Comparison of ENCODE assay signal across 9 mouse cellular contexts in genomic region chr19:4214771-4215450, GRCm38 (mm10). TPM values are rescaled to one million over a fixed set of nuclear protein-coding genes. Genes with fewer than 3 reads are reported as not detected.
A peak's percentile ranks its signal among the peaks of the same experiment; 100 is the strongest.
DNase-seq lines count a peak whose midpoint lies in the region; ATAC-seq and TF ChIP-seq lines count a peak whose summit lies in the region.
"Had no signal": no experiment of that assay in that cellular context is flagged by ENCODE, and none has a peak within 500 bp of the region (broad histone marks: within the 10 kb centered on the region; RNA-seq: fewer than 3 reads in every experiment).

No protein-coding gene starts in this region.

- ATAC-seq in liver, embryonic 11.5 days (replicated peaks; ENCODE audit: low FRiP score): peak; percentile 22; the same call in 1 of the 2 replicates
- ATAC-seq in neural tube, embryonic 14.5 days (ENCODE audit: low read depth): peak; percentile 50; the same call in 1 of the 2 replicates

- peaks cover 92% of the 10 kb centered on the region for H3K27me3 ChIP-seq in hindbrain, embryonic 10.5 days (ENCODE audit: insufficient read depth, poor library complexity, severe bottlenecking)
- peaks cover 82% of the 10 kb centered on the region for H3K27me3 ChIP-seq in liver, embryonic 11.5 days (replicated peaks; ENCODE audit: control insufficient read depth, insufficient read depth, low read length)
- peaks cover 18% of the 10 kb centered on the region; the same call in 1 of the 2 replicates for H3K27me3 ChIP-seq in neural tube, embryonic 14.5 days (ENCODE audit: control insufficient read depth, insufficient read depth, low read length)

- H3K9ac ChIP-seq in liver, embryonic 11.5 days (ENCODE audit: low read depth, low read length): peak overlapping the region; percentile 73
- peak overlapping the region; percentile 56 for H3K9ac ChIP-seq in neural tube, embryonic 14.5 days (replicated peaks; ENCODE audit: low read depth, low read length)

- H3K4me3 ChIP-seq in layer of hippocampus, adult 2 months: peak overlapping the region; percentile 55
- peak overlapping the region; percentile 70 for H3K4me3 ChIP-seq in hindbrain, embryonic 10.5 days
- H3K4me3 ChIP-seq in liver, embryonic 11.5 days (ENCODE audit: low read depth, low read length): peak overlapping the region; percentile 67
- peak overlapping the region; percentile 44 for H3K4me3 ChIP-seq in neural tube, embryonic 14.5 days (ENCODE audit: low read depth, low read length)

- H3K9me3 ChIP-seq in hindbrain, embryonic 10.5 days: no peaks in the 10 kb centered on the region
- H3K9me3 ChIP-seq in liver, embryonic 11.5 days (ENCODE audit: control insufficient read depth, low read length): no peaks in the 10 kb centered on the region
- no peaks in the 10 kb centered on the region for H3K9me3 ChIP-seq in neural tube, embryonic 14.5 days (ENCODE audit: control insufficient read depth, low read length)

- no peak for TF ChIP-seq CTCF in layer of hippocampus, adult 2 months (conservative IDR thresholded peaks at IDR 0.05)

- no peak for DNase-seq in layer of hippocampus, adult 2 months (ENCODE audit: low spot score in 2 of 2)
- DNase-seq in layer of hippocampus, adult 9-10 months (ENCODE audit: low spot score): no peak
- peak; percentile 63 for DNase-seq in embryo, embryonic 10 days (ENCODE audit: low spot score)
- peak; percentile 64 for DNase-seq in hindbrain, embryonic 10.5 days (ENCODE audit: low spot score)
- no peak for DNase-seq in liver, embryonic 11.5 days (ENCODE audit: low spot score)
- DNase-seq in layer of hippocampus, adult 8-10 months (ENCODE audit: low spot score in 2 of 2): no peak
- DNase-seq in layer of hippocampus, postnatal 10 days (ENCODE audit: low spot score in 2 of 2): no peak

- peaks cover 62% of the 10 kb centered on the region for H3K4me1 ChIP-seq in hindbrain, embryonic 10.5 days (replicated peaks)
- peaks cover 35% of the 10 kb centered on the region for H3K4me1 ChIP-seq in liver, embryonic 11.5 days (replicated peaks; ENCODE audit: control insufficient read depth, insufficient read depth, low read length)
- peaks cover 14% of the 10 kb centered on the region; the same call in 1 of the 2 replicates for H3K4me1 ChIP-seq in neural tube, embryonic 14.5 days (ENCODE audit: control insufficient read depth, insufficient read depth, low read length)

- no peaks in the 10 kb centered on the region for H3K36me3 ChIP-seq in hindbrain, embryonic 10.5 days
- H3K36me3 ChIP-seq in liver, embryonic 11.5 days (ENCODE audit: control insufficient read depth, insufficient read depth, low read length): no peaks in the 10 kb centered on the region
- H3K36me3 ChIP-seq in neural tube, embryonic 14.5 days (ENCODE audit: control insufficient read depth, insufficient read depth, low read length): no peaks in the 10 kb centered on the region

- peak overlapping the region; percentile 84 for H3K4me2 ChIP-seq in liver, embryonic 11.5 days
- H3K4me2 ChIP-seq in neural tube, embryonic 14.5 days (ENCODE audit: low read depth, low read length): peak overlapping the region; percentile 94

- no peak overlapping the region for H3K27ac ChIP-seq in layer of hippocampus, adult 2 months
- peak overlapping the region; percentile 87 for H3K27ac ChIP-seq in hindbrain, embryonic 10.5 days
- peak overlapping the region; percentile 82 for H3K27ac ChIP-seq in liver, embryonic 11.5 days (ENCODE audit: low read depth, low read length)
- no peak overlapping the region for H3K27ac ChIP-seq in neural tube, embryonic 14.5 days (ENCODE audit: low read depth, low read length)

- under 1% methylated on average over 78 of the region's 81 CpGs for WGBS in hindbrain, embryonic 10.5 days
- 1% methylated on average over 54 of the region's 81 CpGs for WGBS in liver, embryonic 11.5 days
- WGBS in neural tube, embryonic 14.5 days: 0% methylated on average over 59 of the region's 81 CpGs

RNA-seq across cellular contexts. Expression of gene AC109138.7, which starts 0.8 kb away (rescaled TPM):
- total RNA-seq in layer of hippocampus, adult 2 months (2021): not detected
- not detected in 2 replicates for polyA plus RNA-seq in hindbrain, embryonic 10.5 days (2016; fragmentation: Nextera tagmentation; extraction: Ambion mirVana)
- not detected in 2 replicates for polyA plus RNA-seq in liver, embryonic 11.5 days (2014; fragmentation: Nextera tagmentation; extraction: Ambion mirVana)
- polyA plus RNA-seq in neural tube, embryonic 14.5 days (2014; fragmentation: Nextera tagmentation; extraction: Ambion mirVana): not detected in 2 replicates
- not detected for total RNA-seq in layer of hippocampus, adult 8-10 months (2022)
- total RNA-seq in layer of hippocampus, postnatal 10 days (2021): not detected
- total RNA-seq: adrenal gland, adult 18-20 months had no signal

RNA-seq across cellular contexts. Expression of gene Clcf1, which starts 0.9 kb away (rescaled TPM):
- total RNA-seq in layer of hippocampus, adult 2 months (2021): under 1 TPM; 0.61 to 0.76 TPM
- polyA plus RNA-seq in hindbrain, embryonic 10.5 days (2016; fragmentation: Nextera tagmentation; extraction: Ambion mirVana): 0.87 and 1.2 TPM in 2 replicates
- 1.9 and 2.4 TPM in 2 replicates for polyA plus RNA-seq in liver, embryonic 11.5 days (2014; fragmentation: Nextera tagmentation; extraction: Ambion mirVana)
- polyA plus RNA-seq in neural tube, embryonic 14.5 days (2014; fragmentation: Nextera tagmentation; extraction: Ambion mirVana): 0.78 and 1.5 TPM in 2 replicates
- 1 to 10 TPM in 3 of 4 experiments, under 1 TPM in 1; 0.70 to 3.3 (median 1.9) TPM for total RNA-seq in layer of hippocampus, adult 8-10 months (2022)
- under 1 TPM; 0.36 to 0.75 TPM for total RNA-seq in layer of hippocampus, postnatal 10 days (2021)

RNA-seq across cellular contexts. Expression of gene Rad9a, which starts 13.4 kb away (rescaled TPM):
- total RNA-seq in layer of hippocampus, adult 2 months (2021): 1 to 10 TPM; 8.1 to 8.7 TPM
- 53.0 and 53.9 TPM in 2 replicates for polyA plus RNA-seq in hindbrain, embryonic 10.5 days (2016; fragmentation: Nextera tagmentation; extraction: Ambion mirVana)
- 35.7 and 38.8 TPM in 2 replicates for polyA plus RNA-seq in liver, embryonic 11.5 days (2014; fragmentation: Nextera tagmentation; extraction: Ambion mirVana)
- 23.0 and 23.7 TPM in 2 replicates for polyA plus RNA-seq in neural tube, embryonic 14.5 days (2014; fragmentation: Nextera tagmentation; extraction: Ambion mirVana)
- total RNA-seq in layer of hippocampus, adult 8-10 months (2022): 10 to 100 TPM in 2 of 4 experiments, 1 to 10 TPM in 2; 8.7 to 11.6 (median 9.7) TPM
- total RNA-seq in layer of hippocampus, postnatal 10 days (2021): 1 to 10 TPM; 8.0 to 8.9 TPM

RNA-seq across cellular contexts. Expression of gene Pold4, which starts 16.8 kb away (rescaled TPM):
- total RNA-seq in layer of hippocampus, adult 2 months (2021): 10 to 100 TPM; 16.7 to 18.2 TPM
- polyA plus RNA-seq in hindbrain, embryonic 10.5 days (2016; fragmentation: Nextera tagmentation; extraction: Ambion mirVana): 17.5 and 19.7 TPM in 2 replicates
- 22.1 and 24.9 TPM in 2 replicates for polyA plus RNA-seq in liver, embryonic 11.5 days (2014; fragmentation: Nextera tagmentation; extraction: Ambion mirVana)
- 21.1 and 22.6 TPM in 2 replicates for polyA plus RNA-seq in neural tube, embryonic 14.5 days (2014; fragmentation: Nextera tagmentation; extraction: Ambion mirVana)
- 10 to 100 TPM; 13.3 to 25.1 (median 18.5) TPM for total RNA-seq in layer of hippocampus, adult 8-10 months (2022)
- total RNA-seq in layer of hippocampus, postnatal 10 days (2021): 10 to 100 TPM; 14.4 to 15.8 TPM

RNA-seq across cellular contexts. Expression of gene Ppp1ca, which starts 23.0 kb away (rescaled TPM):
- total RNA-seq in layer of hippocampus, adult 2 months (2021): 100 to 1,000 TPM; 263 to 276 TPM
- 1,005 and 1,038 TPM in 2 replicates for polyA plus RNA-seq in hindbrain, embryonic 10.5 days (2016; fragmentation: Nextera tagmentation; extraction: Ambion mirVana)
- polyA plus RNA-seq in liver, embryonic 11.5 days (2014; fragmentation: Nextera tagmentation; extraction: Ambion mirVana): 773 and 809 TPM in 2 replicates
- 574 and 606 TPM in 2 replicates for polyA plus RNA-seq in neural tube, embryonic 14.5 days (2014; fragmentation: Nextera tagmentation; extraction: Ambion mirVana)
- 100 to 1,000 TPM; 255 to 271 (median 266) TPM for total RNA-seq in layer of hippocampus, adult 8-10 months (2022)
- total RNA-seq in layer of hippocampus, postnatal 10 days (2021): 100 to 1,000 TPM; 295 to 307 TPM

Comparison
In these comparisons a context has a peak if more than half of its experiments do, and no peak if none do; other contexts are left out.
1. DNase-seq: peak in embryo, embryonic 10 days (single experiment) and hindbrain, embryonic 10.5 days (single experiment); none in layer of hippocampus, adult 2 months (0 of 2), layer of hippocampus, adult 9-10 months (single experiment), liver, embryonic 11.5 days (single experiment), layer of hippocampus, adult 8-10 months (0 of 2) and layer of hippocampus, postnatal 10 days (0 of 2).
2. H3K27ac ChIP-seq: peak in hindbrain, embryonic 10.5 days (single experiment) and liver, embryonic 11.5 days (single experiment); none in layer of hippocampus, adult 2 months (single experiment) and neural tube, embryonic 14.5 days (single experiment).
3. Peak in every context shown above with its lines, with median percentiles within 50 percentile points of each other: H3K4me3 ChIP-seq.